Mouse (Mus musculus) fibroblast of lung, adult 2 months (primary cell): Measurements from ENCODE around the gene Osgin1.

Experiments used
- DNase-seq: peaks from one replicate; pipeline ENCODE4 v3.0.0-alpha.2; 2011; ENCODE audit warnings: low read depth

The Osgin1 gene

GRCm38 (mm10) chr8:119446211-119446989 is 12.5 kb downstream of the Osgin1 start, which contains the start of gene Necab2:
Gene Necab2, plus strand, starts transcription at chr8:119446719.
- DNase-seq, result no peak

- no peak for DNase-seq
These were observed 13.3 kb downstream of the Osgin1 start for GRCm38 (mm10) chr8:119446990-119447780.

GRCm38 (mm10) chr8:119447781-119448170 is 13.9 kb downstream of the Osgin1 start:
- DNase-seq, result no peak

GRCm38 (mm10) chr8:119449627-119450026 is 15.7 kb downstream of the Osgin1 start:
- DNase-seq, result no peak

- no peak for DNase-seq
These were observed 17.2 kb downstream of the Osgin1 start for GRCm38 (mm10) chr8:119451131-119451530.

GRCm38 (mm10) chr8:119452919-119453318 is 19.0 kb downstream of the Osgin1 start:
- DNase-seq, result no peak

- DNase-seq, result no peak
These were observed 22.1 kb downstream of the Osgin1 start for GRCm38 (mm10) chr8:119456045-119456444.

GRCm38 (mm10) chr8:119459724-119460123 is 25.8 kb downstream of the Osgin1 start:
- no peak for DNase-seq

- no peak for DNase-seq
These were observed 27.4 kb downstream of the Osgin1 start for GRCm38 (mm10) chr8:119461356-119461755.

- no peak for DNase-seq
These were observed 29.8 kb downstream of the Osgin1 start for GRCm38 (mm10) chr8:119463709-119464108.

GRCm38 (mm10) chr8:119466105-119466504 is 32.2 kb downstream of the Osgin1 start:
- DNase-seq, result no peak

- no peak for DNase-seq
These were observed 32.9 kb downstream of the Osgin1 start for GRCm38 (mm10) chr8:119466794-119467193.

- DNase-seq, result no peak
These were observed 34.2 kb downstream of the Osgin1 start for GRCm38 (mm10) chr8:119468091-119468490.

GRCm38 (mm10) chr8:119478684-119479083 is 44.8 kb downstream of the Osgin1 start:
- DNase-seq, result no peak

GRCm38 (mm10) chr8:119484145-119484896 is 50.4 kb downstream of the Osgin1 start:
- DNase-seq, result no peak

- DNase-seq, result no peak
These were observed 53.2 kb downstream of the Osgin1 start for GRCm38 (mm10) chr8:119487093-119487492.
